Mouse (Mus musculus): ENCODE data around the gene Ddc. TPM values are rescaled to one million over a fixed set of nuclear protein-coding genes. Genes with fewer than 3 reads are reported as not detected.
A peak's percentile ranks its signal among the peaks of the same experiment; 100 is the strongest.

Ddc gene
- total and polyA plus RNA-seq, 3 experiments: 0.17 to 0.33 TPM; not detected in 1

- no peaks in the 10 kb centered on the region for H3K27me3 ChIP-seq (replicated peaks)
- peak; percentile 52 for DNase-seq (ENCODE audit: extremely low read depth)
- H3K9me3 ChIP-seq (replicated peaks; ENCODE audit: low read length): no peaks in the 10 kb centered on the region
- peaks cover 54 to 66% of the 10 kb centered on the region in 2 experiments for H3K36me3 ChIP-seq (replicated peaks in 1 of 2; ENCODE audit: control insufficient read depth in 1 of 2, insufficient read depth in 1 of 2, low read length in 1 of 2)
- no peak overlapping the region for H3K4me3 ChIP-seq (replicated peaks in 1 of 3; ENCODE audit: low read depth in 2 of 3, low read length in 2 of 3, poor library complexity in 1 of 3)
- no peak overlapping the region for H3K4me2 ChIP-seq (ENCODE audit: insufficient read depth, low read depth, poor library complexity, severe bottlenecking)
- no peaks in the 10 kb centered on the region for H3K79me2 ChIP-seq (replicated peaks; ENCODE audit: control insufficient read depth, extremely low read depth, insufficient read depth, poor library complexity, severe bottlenecking)
- H3K27ac ChIP-seq (ENCODE audit: insufficient read depth, low read depth): no peak overlapping the region
- TF ChIP-seq HCFC1 (IDR thresholded peaks at IDR 0.05; ENCODE audit: low read depth, low read length): no peak
- no peak for TF ChIP-seq JUN (IDR thresholded peaks at IDR 0.05; ENCODE audit: insufficient read depth, low read depth, low read length)
- no peak for TF ChIP-seq ZC3H11A (IDR thresholded peaks at IDR 0.05; ENCODE audit: low read depth, low read length)
- no peak; the same call in 1 of the 2 replicates for TF ChIP-seq POLR2AphosphoS2 (IDR thresholded peaks at IDR 0.05; ENCODE audit: low read depth, low read length)
- no peak for TF ChIP-seq USF2 (conservative IDR thresholded peaks at IDR 0.05; ENCODE audit: low read depth, low read length)
- TF ChIP-seq ZNF384 (IDR thresholded peaks at IDR 0.05; ENCODE audit: low read depth, low read length): no peak
- dilution Hi-C loops (cut with MboI; ENCODE audit: extremely low pct_ligation_motif_present, extremely low pct_unique_long_range_greater_than_20kb, low sequenced_read_pairs): no loop called here
- in situ Hi-C loops (cut with MboI; ENCODE audit: low pct_ligation_motif_present, low pct_unique_long_range_greater_than_20kb, low sequenced_read_pairs): no loop called here
- peaks cover 3 to 18% of the 10 kb centered on the region in 2 experiments; a peak in 3 of 4 replicates for H3K4me1 ChIP-seq (ENCODE audit: control insufficient read depth in 1 of 2, insufficient read depth in 2 of 2)
- H3K9ac ChIP-seq (ENCODE audit: insufficient read depth, low read depth): no peak overlapping the region
These were observed 33.7 kb upstream of the Ddc start for GRCm38 (mm10) chr11:11931688-11932087.

DNA sequence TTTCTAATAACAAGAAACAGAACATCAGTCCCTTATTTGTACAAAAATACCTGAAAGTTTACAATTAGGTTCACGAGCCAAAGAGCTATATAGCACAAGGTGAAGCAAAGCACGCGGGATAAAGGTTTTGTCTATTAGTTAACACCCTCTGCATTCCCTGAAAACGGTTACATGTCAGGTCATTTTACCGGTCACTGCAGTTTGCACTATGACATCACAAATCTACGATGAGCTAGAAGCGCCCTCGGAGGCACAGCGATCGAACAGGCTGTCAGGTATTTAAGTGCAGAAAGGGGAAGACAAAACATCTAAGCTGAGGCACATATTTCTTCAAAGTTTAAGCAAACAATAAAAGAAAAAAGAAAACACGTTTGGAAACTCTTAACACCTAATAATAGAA is 32.6 kb upstream of the Ddc start:
- in situ Hi-C loops (cut with MboI; ENCODE audit: low pct_ligation_motif_present, low pct_unique_long_range_greater_than_20kb, low sequenced_read_pairs) (no loop called here), dilution Hi-C loops (cut with MboI; ENCODE audit: extremely low pct_ligation_motif_present, extremely low pct_unique_long_range_greater_than_20kb, low sequenced_read_pairs) (no loop called here)
- no peak overlapping the region for H3K9ac ChIP-seq (ENCODE audit: insufficient read depth, low read depth)
- no peaks in the 10 kb centered on the region for H3K9me3 ChIP-seq (replicated peaks; ENCODE audit: low read length)
- no peak overlapping the region for H3K27ac ChIP-seq (ENCODE audit: insufficient read depth, low read depth)
- peaks cover 43 to 55% of the 10 kb centered on the region in 2 experiments for H3K36me3 ChIP-seq (replicated peaks in 1 of 2; ENCODE audit: control insufficient read depth in 1 of 2, insufficient read depth in 1 of 2, low read length in 1 of 2)
- H3K27me3 ChIP-seq (replicated peaks): no peaks in the 10 kb centered on the region
- no peak overlapping the region for H3K4me3 ChIP-seq (replicated peaks in 1 of 3; ENCODE audit: low read depth in 2 of 3, low read length in 2 of 3, poor library complexity in 1 of 3)
- TF ChIP-seq MAZ (IDR thresholded peaks at IDR 0.05; ENCODE audit: low read depth, low read length) (no peak), MEF2A (IDR thresholded peaks at IDR 0.05; ENCODE audit: borderline replicate concordance, low read depth, low read length) (no peak), MYC (IDR thresholded peaks at IDR 0.05; ENCODE audit: low read depth, low read length) (no peak), ZKSCAN1 (IDR thresholded peaks at IDR 0.05; ENCODE audit: borderline replicate concordance, low read depth, low read length) (no peak), SMC3 (IDR thresholded peaks at IDR 0.05; ENCODE audit: low read depth, low read length) (no peak)
- H3K4me1 ChIP-seq (ENCODE audit: control insufficient read depth in 1 of 2, insufficient read depth in 2 of 2): peaks cover 3 to 18% of the 10 kb centered on the region in 2 experiments; a peak in 3 of 4 replicates
- DNase-seq (ENCODE audit: extremely low read depth): no peak
- H3K79me2 ChIP-seq (replicated peaks; ENCODE audit: control insufficient read depth, extremely low read depth, insufficient read depth, poor library complexity, severe bottlenecking): no peaks in the 10 kb centered on the region
- H3K4me2 ChIP-seq (ENCODE audit: insufficient read depth, low read depth, poor library complexity, severe bottlenecking): no peak overlapping the region

DNA sequence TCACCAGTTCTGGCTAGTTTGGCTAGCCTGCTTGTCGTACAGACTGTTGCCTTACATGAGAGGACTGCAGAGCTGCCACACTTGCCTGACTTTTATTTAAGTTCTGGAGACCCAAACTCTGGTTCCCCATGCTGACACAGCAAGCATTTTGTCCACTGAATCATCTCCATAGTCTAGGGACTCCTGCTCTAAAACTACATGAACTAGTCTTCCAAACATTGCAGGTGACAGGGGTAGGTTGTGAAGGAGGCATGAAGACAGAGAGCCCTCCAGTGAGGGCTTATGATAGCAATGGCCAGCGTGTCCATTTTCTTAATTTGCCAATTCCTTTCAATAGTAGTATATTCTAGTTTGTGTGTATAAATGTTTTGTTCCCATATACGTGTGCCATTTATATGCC is 31.1 kb upstream of the Ddc start:
- no peaks in the 10 kb centered on the region for H3K9me3 ChIP-seq (replicated peaks; ENCODE audit: low read length)
- no peak overlapping the region for H3K27ac ChIP-seq (ENCODE audit: insufficient read depth, low read depth)
- H3K4me3 ChIP-seq (replicated peaks in 1 of 3; ENCODE audit: low read depth in 2 of 3, low read length in 2 of 3, poor library complexity in 1 of 3): no peak overlapping the region
- DNase-seq (ENCODE audit: extremely low read depth): no peak
- no peaks in the 10 kb centered on the region for H3K27me3 ChIP-seq (replicated peaks)
- H3K4me1 ChIP-seq (ENCODE audit: control insufficient read depth in 1 of 2, insufficient read depth in 2 of 2): peaks cover 3 to 19% of the 10 kb centered on the region in 2 experiments; a peak in 3 of 4 replicates
- H3K79me2 ChIP-seq (replicated peaks; ENCODE audit: control insufficient read depth, extremely low read depth, insufficient read depth, poor library complexity, severe bottlenecking): no peaks in the 10 kb centered on the region
- H3K4me2 ChIP-seq (ENCODE audit: insufficient read depth, low read depth, poor library complexity, severe bottlenecking): no peak overlapping the region
- peaks cover 30 to 40% of the 10 kb centered on the region in 2 experiments for H3K36me3 ChIP-seq (replicated peaks in 1 of 2; ENCODE audit: control insufficient read depth in 1 of 2, insufficient read depth in 1 of 2, low read length in 1 of 2)
- in situ Hi-C loops (cut with MboI; ENCODE audit: low pct_ligation_motif_present, low pct_unique_long_range_greater_than_20kb, low sequenced_read_pairs) (no loop called here), dilution Hi-C loops (cut with MboI; ENCODE audit: extremely low pct_ligation_motif_present, extremely low pct_unique_long_range_greater_than_20kb, low sequenced_read_pairs) (no loop called here)
- H3K9ac ChIP-seq (ENCODE audit: insufficient read depth, low read depth): no peak overlapping the region
- TF ChIP-seq POLR2AphosphoS2 (IDR thresholded peaks at IDR 0.05; ENCODE audit: low read depth, low read length) (peak; percentile 93; the same call in 1 of the 2 replicates), HCFC1 (IDR thresholded peaks at IDR 0.05; ENCODE audit: low read depth, low read length) (no peak)

All from CH12.LX (cell line).